Mouse (Mus musculus) liver, adult 2 months (tissue): ENCODE data around the gene Qrsl1.

Source experiments
- CTCF ChIP-seq: fragments of 200-500 bp; IDR thresholded peaks from 2 replicates; pipeline ENCODE4 v1.5.1; 2011; ENCODE audit warnings: low read depth, low read length, control low read depth
- POLR2A ChIP-seq: fragments of 200-500 bp; IDR thresholded peaks from 2 replicates; pipeline ENCODE4 v1.6.1; 2011; ENCODE audit warnings: low read length, control low read depth; ENCODE audit not compliant: insufficient read depth; ENCODE audit errors: extremely low read depth

DNA sequence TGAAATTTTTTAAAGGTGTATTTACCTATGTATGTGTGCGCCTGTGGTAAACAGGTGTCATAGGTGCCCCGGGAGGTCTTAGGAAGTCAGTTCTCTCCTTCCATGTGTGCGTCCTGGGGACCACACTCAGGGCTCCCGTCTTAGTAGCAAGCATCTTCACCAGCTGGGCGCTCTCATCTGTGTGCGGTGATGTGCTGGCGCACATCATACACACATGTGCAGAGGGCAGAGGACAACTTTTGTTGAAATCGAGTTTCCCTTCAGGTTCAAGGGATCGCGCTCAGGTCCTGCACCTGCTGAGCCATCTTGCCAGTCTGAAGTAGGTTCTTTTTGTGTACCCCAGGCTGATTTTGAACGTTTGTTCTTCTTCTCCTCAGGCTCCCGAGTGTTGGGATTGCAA is 14.6 kb upstream of the Qrsl1 start:
- TF ChIP-seq CTCF (no peak), POLR2A (no peak)
